Mouse (Mus musculus): Measurements from ENCODE around the gene Gm13279.

DNA sequence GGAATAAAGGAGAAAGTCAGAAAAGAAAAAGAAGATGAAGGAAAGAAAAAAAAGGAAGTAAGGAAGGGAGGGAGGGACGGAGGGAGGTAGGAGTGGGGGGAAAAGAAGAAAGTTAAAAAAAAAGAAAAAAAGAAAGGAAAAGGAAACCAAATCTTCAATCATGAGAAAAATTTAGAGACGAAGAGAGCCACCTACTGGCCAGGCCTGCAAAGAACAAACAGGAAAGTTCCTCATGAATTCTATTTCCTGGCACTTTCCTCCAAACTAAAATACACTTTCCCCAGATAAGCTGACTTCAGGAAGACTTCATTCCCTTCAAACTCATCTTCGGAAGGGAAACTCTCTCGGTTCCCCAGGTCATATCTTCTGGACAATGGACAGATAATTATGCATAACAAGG, 33.3 kb downstream of the Gm13279 start:
- TF ChIP-seq CTCF (IDR thresholded peaks at IDR 0.05; ENCODE audit: borderline replicate concordance, control insufficient read depth, extremely low read depth, insufficient read depth, low read length, poor library complexity) (no peak), POLR2A (IDR thresholded peaks at IDR 0.05; ENCODE audit: control insufficient read depth, extremely low read depth, insufficient read depth, low read length, poor library complexity) (no peak)

All from thymus, adult 2 months (tissue).